Mouse (Mus musculus) testis, adult 2 months (tissue): ENCODE results near the gene Plekhh3.

Source experiments
- CTCF ChIP-seq: fragments of 200-500 bp; IDR thresholded peaks from 2 replicates; pipeline ENCODE4 v1.5.1; 2012; ENCODE audit warnings: low read depth, mild to moderate bottlenecking, inconsistent platforms, low read length, moderate library complexity; ENCODE audit not compliant: control insufficient read depth, insufficient read depth, insufficient replicate concordance
- POLR2A ChIP-seq: fragments of 200-500 bp; IDR thresholded peaks from 2 replicates; pipeline ENCODE4 v1.6.1; 2012; ENCODE audit warnings: low read depth, mild to moderate bottlenecking, inconsistent platforms, low read length, moderate library complexity; ENCODE audit not compliant: control insufficient read depth

- TF ChIP-seq POLR2A (no peak), CTCF (no peak)
Measured at GRCm38 (mm10) chr11:101131187-101131586, 40.0 kb downstream of the Plekhh3 start.
